Mouse (Mus musculus) G1E (cell line): ENCODE results near the gene Clcf1. TPM values are rescaled to one million over a fixed set of nuclear protein-coding genes. Genes with fewer than 3 reads are reported as not detected.

ENCODE experiments used
- ATAC-seq: 2 replicates; pipeline ENCODE4 v1.8.0; 2016; ENCODE audit warnings: mild to moderate bottlenecking; ENCODE audit not compliant: insufficient number of reproducible peaks, poor library complexity, low FRiP score, severe bottlenecking; ENCODE audit errors: extremely low read depth
- DNase-seq: peaks from one replicate; pipeline ENCODE4 v3.0.0; 2012; ENCODE audit warnings: low spot score
- H3K27me3 ChIP-seq: 2 replicates; pipeline ENCODE4 v1.6.1; 2012; ENCODE audit warnings: mild to moderate bottlenecking, low read length, inconsistent platforms; ENCODE audit not compliant: insufficient read depth
- H3K36me3 ChIP-seq: replicated peaks from 2 replicates; pipeline ENCODE3; 2012; ENCODE audit warnings: mild to moderate bottlenecking, inconsistent platforms
- H3K4me1 ChIP-seq: 2 replicates; pipeline ENCODE4 v1.6.1; 2012; ENCODE audit warnings: low read depth, low read length, inconsistent platforms, mixed read lengths; ENCODE audit not compliant: insufficient read depth
- H3K4me3 ChIP-seq: 2 replicates; pipeline ENCODE4 v1.5.1; 2012; ENCODE audit warnings: low read depth, mild to moderate bottlenecking, inconsistent platforms, low read length, moderate library complexity, mixed read lengths
- H3K9me3 ChIP-seq: replicated peaks from 2 replicates; pipeline ENCODE4 v1.6.1; 2012; ENCODE audit warnings: inconsistent platforms
- CTCF ChIP-seq: IDR thresholded peaks from 2 replicates; pipeline ENCODE4 v1.5.1; 2012; ENCODE audit warnings: low read depth, low read length, inconsistent platforms, mixed read lengths
- GATA1 ChIP-seq: IDR thresholded peaks from 2 replicates; pipeline ENCODE4 v1.6.1; 2012; ENCODE audit warnings: borderline replicate concordance, low read length, inconsistent platforms, mixed read lengths
- GATA2 ChIP-seq: IDR thresholded peaks from 2 replicates; pipeline ENCODE4 v1.6.1; 2012; ENCODE audit warnings: low read depth, low read length, inconsistent platforms, borderline replicate concordance
- POLR2AphosphoS5 ChIP-seq: IDR thresholded peaks from 2 replicates; pipeline ENCODE4 v1.6.1; 2012; ENCODE audit warnings: low read depth, low read length, inconsistent platforms; ENCODE audit not compliant: insufficient replicate concordance
- TAL1 ChIP-seq: conservative IDR thresholded peaks from 2 replicates; pipeline ENCODE4 v1.6.1; 2012; ENCODE audit warnings: low read depth, low read length, inconsistent platforms, mixed read lengths
- polyA plus RNA-seq: library from polyadenylated mRNA; stranded (reverse); fragments of >175 nt; gene quantifications from 2 replicates; pipeline ENCODE4 v1.2.3, GENCODE M21; 2012
- total RNA-seq, 2 experiments: library from RNA; stranded (forward) in 1 of 2; stranded (reverse) in 1 of 2; fragments of 200-1000 nt in 1 of 2; fragments of >200 nt in 1 of 2; fragmentation: Nextera tagmentation in 1 of 2; gene quantifications; 2 replicates each; pipeline ENCODE4 v1.2.3; 2014 to 2017

Clcf1 gene
- total and polyA plus RNA-seq, 3 experiments = 0.27 TPM; not detected in 2

DNA sequence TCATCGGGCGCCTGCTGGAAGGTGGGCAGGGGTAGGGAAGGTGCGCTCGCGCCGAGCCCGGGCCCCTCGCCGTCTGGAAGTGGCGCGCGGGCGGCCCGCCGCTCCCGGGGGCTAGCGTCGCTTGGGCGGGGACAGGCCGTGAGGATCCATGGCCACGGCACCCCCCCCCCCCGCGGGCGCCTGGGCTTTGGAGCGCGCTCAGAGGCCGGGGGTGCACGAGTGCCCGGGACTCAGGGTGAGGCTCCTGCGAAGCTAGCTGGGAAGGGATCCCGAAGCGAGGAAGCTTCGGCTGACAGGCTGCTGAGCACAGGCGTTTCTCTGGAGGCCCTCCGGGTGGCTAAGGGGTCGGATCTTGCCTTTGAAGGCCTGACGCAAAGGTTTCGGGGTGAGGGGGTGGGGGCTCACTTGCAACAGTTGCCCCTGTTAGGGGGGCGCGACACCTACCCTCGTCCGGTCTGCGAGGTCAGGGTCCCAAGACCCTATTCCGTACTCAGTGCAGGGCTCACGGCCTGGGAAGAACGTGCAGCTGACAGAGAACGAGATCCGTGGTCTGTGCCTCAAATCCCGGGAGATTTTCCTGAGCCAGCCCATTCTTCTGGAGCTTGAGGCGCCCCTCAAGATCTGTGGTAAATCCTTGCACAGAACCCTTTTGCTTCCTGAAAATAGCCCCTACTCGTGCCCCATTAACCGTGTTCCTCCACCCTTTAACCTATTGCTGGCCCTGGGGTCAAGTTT lies 21.6 kb upstream of the Clcf1 start:
- Histone ChIP-seq H3K9me3 (no peaks in the 10 kb centered on the region), H3K27me3 (no peaks in the 10 kb centered on the region; the same call in 1 of the 2 replicates), H3K4me1 (peaks cover 78% of the 10 kb centered on the region), H3K4me3 (peak overlapping the region; percentile 78), H3K36me3 (peaks cover 70% of the 10 kb centered on the region)
- no peak for TF ChIP-seq GATA1
- no peak for TF ChIP-seq CTCF
- no peak for TF ChIP-seq GATA2
- ATAC-seq = no peak
- DNase-seq = peak; percentile 49

DNA sequence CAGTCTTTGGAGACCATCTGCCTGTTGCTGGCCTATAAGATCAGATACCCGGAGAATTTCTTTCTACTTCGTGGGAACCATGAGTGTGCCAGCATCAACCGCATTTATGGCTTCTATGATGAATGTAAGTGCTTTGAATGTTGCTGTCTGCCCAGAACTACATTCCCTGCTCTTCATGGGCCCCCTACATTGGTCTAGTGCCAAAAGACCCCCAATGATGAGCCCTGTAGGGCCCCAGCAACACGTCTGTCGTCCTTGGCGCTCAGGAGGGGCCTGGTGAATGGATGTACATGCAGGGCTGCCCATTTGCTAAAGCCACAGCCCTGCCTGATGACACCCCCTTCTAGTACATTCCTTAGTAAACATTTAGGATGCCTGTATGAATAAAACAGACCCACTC lies 20.9 kb upstream of the Clcf1 start:
- DNase-seq = no peak
- no peak for ATAC-seq
- Histone ChIP-seq H3K4me1 (peaks cover 78% of the 10 kb centered on the region), H3K9me3 (no peaks in the 10 kb centered on the region), H3K36me3 (peaks cover 70% of the 10 kb centered on the region), H3K27me3 (no peaks in the 10 kb centered on the region), H3K4me3 (peak overlapping the region; percentile 78)
- TF ChIP-seq POLR2AphosphoS5 (no peak), GATA2 (no peak), TAL1 (no peak), CTCF (no peak), GATA1 (no peak)

DNA sequence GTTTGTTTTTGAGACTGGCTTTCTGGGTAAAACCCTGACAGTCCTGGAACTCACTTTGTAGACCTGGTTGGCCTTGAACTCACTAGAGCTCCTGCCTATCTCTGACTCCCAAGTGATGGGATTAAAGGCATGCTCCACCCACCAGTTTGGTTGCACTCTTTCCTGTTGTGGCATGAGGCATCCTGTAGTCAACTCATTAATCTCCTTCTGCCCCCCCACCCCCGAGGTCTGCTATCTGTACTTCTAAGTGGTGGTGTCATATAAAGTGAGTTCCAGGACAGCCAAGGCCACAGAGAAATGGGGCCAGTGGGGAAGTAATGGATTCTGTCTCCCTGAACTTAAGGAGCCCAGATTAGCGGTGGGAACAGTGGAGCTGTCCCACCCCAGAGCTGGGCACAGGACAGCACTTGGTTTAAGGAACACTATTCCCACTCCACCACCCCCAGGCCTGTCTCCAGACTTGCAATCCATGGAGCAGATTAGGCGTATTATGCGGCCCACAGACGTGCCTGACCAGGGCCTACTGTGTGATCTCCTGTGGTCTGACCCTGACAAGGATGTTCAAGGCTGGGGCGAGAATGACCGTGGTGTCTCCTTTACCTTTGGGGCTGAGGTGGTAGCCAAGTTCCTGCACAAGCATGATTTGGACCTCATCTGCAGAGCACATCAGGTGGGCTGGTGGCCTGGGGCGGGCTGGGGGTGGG lies 19.9 kb upstream of the Clcf1 start:
- Histone ChIP-seq H3K4me1 (peaks cover 82% of the 10 kb centered on the region), H3K9me3 (no peaks in the 10 kb centered on the region), H3K4me3 (peak overlapping the region; percentile 40; the same call in 1 of the 2 replicates), H3K27me3 (no peaks in the 10 kb centered on the region), H3K36me3 (peaks cover 71% of the 10 kb centered on the region)
- TF ChIP-seq CTCF = no peak
- TF ChIP-seq GATA2 = no peak
- TF ChIP-seq POLR2AphosphoS5 = no peak
- TF ChIP-seq GATA1 = no peak
- no peak for TF ChIP-seq TAL1
- ATAC-seq = no peak
- no peak for DNase-seq

DNA sequence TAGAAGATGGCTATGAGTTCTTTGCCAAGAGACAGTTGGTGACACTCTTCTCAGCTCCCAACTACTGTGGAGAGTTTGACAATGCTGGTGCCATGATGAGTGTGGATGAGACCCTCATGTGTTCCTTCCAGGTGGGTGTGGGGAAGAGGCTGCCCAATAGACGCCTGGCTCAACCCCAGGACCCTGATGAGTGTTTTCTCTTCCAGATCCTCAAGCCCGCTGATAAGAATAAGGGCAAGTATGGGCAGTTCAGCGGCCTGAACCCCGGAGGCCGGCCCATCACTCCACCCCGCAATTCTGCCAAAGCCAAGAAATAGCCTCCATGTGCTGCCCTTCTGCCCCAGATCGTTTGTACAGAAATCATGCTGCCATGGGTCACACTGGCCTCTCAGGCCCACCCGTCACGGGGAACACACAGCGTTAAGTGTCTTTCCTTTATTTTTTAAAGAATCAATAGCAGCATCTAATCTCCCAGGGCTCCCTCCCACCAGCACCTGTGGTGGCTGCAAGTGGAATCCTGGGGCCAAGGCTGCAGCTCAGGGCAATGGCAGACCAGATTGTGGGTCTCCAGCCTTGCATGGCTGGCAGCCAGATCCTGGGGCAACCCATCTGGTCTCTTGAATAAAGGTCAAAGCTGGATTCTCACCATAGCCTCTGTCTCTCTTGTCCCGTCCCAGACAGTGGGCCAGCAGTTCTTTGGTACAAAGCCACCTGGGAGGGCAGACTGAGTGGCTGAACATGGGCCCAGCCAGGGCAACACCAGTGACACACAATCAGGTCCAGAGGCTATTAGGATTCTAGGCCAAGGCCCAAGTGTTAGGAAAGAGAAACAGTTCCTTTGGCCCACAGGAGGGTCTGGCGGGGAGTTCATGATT lies 19.0 kb upstream of the Clcf1 start:
- H3K4me1 ChIP-seq = peaks cover 89% of the 10 kb centered on the region
- no peaks in the 10 kb centered on the region for H3K9me3 ChIP-seq
- peaks cover 73% of the 10 kb centered on the region for H3K36me3 ChIP-seq
- no peak overlapping the region for H3K4me3 ChIP-seq
- ATAC-seq (no peak), DNase-seq (no peak)
- no peaks in the 10 kb centered on the region for H3K27me3 ChIP-seq
- TF ChIP-seq POLR2AphosphoS5 (no peak; the same call in 1 of the 2 replicates), GATA2 (no peak), GATA1 (no peak), CTCF (no peak), TAL1 (no peak)

DNA sequence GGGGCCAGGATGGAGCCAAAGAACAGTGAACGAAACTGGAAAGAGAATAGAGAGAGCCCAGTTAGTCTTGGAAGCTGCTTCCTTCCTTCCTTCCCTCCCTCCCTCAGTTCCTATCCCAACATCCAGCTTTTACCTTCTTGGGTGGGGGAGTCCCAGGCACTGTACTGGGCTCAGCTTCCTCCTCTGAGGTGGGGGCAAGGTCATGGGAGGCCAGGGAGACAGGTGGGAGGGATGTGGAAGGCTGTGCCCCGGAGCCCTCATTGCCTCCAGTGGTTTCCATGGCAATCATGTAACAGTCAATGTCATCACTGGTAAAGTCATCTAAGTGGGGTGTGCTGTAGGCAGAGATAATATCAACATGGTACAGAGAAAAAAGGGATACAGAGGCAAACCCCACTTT lies 18.0 kb upstream of the Clcf1 start:
- no peak overlapping the region for H3K4me3 ChIP-seq
- peaks cover 81% of the 10 kb centered on the region for H3K36me3 ChIP-seq
- H3K27me3 ChIP-seq = no peaks in the 10 kb centered on the region
- TF ChIP-seq GATA1 = no peak
- no peak for TF ChIP-seq POLR2AphosphoS5
- no peak for TF ChIP-seq CTCF
- ATAC-seq = no peak
- no peaks in the 10 kb centered on the region for H3K9me3 ChIP-seq
- no peak for DNase-seq
- H3K4me1 ChIP-seq = peaks cover 88% of the 10 kb centered on the region

DNA sequence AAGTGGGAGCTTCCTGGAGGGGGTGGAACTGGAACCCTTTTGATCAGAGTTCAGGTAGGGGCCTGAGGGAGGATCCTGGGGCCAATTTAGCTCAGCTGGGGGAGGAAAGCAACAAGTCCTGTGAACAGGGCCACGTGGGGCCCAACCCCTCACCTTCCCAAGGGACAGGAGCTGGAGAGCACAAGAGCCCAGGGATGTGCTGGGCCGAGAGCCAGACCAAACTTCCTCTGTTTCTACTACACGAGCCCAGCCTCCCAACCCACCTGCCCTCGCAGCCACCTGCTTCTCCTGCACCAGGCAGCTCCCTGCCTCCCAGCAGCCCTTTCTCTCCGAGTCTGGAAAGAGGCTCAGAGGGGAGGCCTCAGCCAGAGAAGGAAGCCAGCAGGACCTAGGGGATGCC lies 17.5 kb upstream of the Clcf1 start:
- peak overlapping the region; percentile 53; the same call in 1 of the 2 replicates for H3K4me3 ChIP-seq
- no peaks in the 10 kb centered on the region for H3K27me3 ChIP-seq
- no peak for DNase-seq
- H3K9me3 ChIP-seq = no peaks in the 10 kb centered on the region
- TF ChIP-seq TAL1 (no peak), POLR2AphosphoS5 (no peak), CTCF (no peak), GATA1 (no peak), GATA2 (no peak)
- no peak for ATAC-seq
- peaks cover 83% of the 10 kb centered on the region for H3K4me1 ChIP-seq
- peaks cover 81% of the 10 kb centered on the region for H3K36me3 ChIP-seq
